Mouse (Mus musculus) ES-E14 (cell line): ENCODE results near the gene Clpp. TPM values are rescaled to one million over a fixed set of nuclear protein-coding genes. Genes with fewer than 3 reads are reported as not detected.

Experiments used
- DNase-seq: peaks from one replicate; pipeline ENCODE4 v3.0.0-alpha.2; 2013; ENCODE audit warnings: low read depth, low spot score
- H3K27ac ChIP-seq: 2 replicates; pipeline ENCODE4 v1.5.1; 2012; ENCODE audit warnings: low read depth, mild to moderate bottlenecking, low read length, moderate library complexity, mixed read lengths; ENCODE audit not compliant: poor library complexity, insufficient read depth, severe bottlenecking
- H3K36me3 ChIP-seq: 2 replicates; pipeline ENCODE4 v1.6.1; 2012; ENCODE audit warnings: mild to moderate bottlenecking, low read length, moderate library complexity, mixed read lengths; ENCODE audit not compliant: control insufficient read depth, poor library complexity, insufficient read depth, severe bottlenecking
- H3K4me1 ChIP-seq, 2 experiments: fragments of 150-350 bp in 1 of 2; sonication (generic) in 1 of 2; 2 replicates each; pipeline ENCODE4 v1.6.1; 2012; ENCODE audit warnings: low read length in 2 of 2, mild to moderate bottlenecking in 1 of 2, mixed read lengths in 1 of 2; ENCODE audit not compliant: control insufficient read depth in 2 of 2, insufficient read depth in 2 of 2, poor library complexity in 1 of 2
- H3K4me3 ChIP-seq, 2 experiments: fragments of 150-350 bp in 1 of 2; sonication (generic) in 1 of 2; 2 replicates each; pipeline ENCODE4 v1.5.1; 2012; ENCODE audit warnings: low read length in 2 of 2, low read depth in 1 of 2, mild to moderate bottlenecking in 1 of 2, mixed read lengths in 1 of 2; ENCODE audit not compliant: insufficient read depth in 1 of 2, poor library complexity in 1 of 2, severe bottlenecking in 1 of 2
- H3K9ac ChIP-seq: 2 replicates; pipeline ENCODE4 v1.6.1; 2012; ENCODE audit warnings: low read depth, mild to moderate bottlenecking, low read length, mixed read lengths; ENCODE audit not compliant: poor library complexity, insufficient read depth, severe bottlenecking
- H3K9me3 ChIP-seq: fragments of 150-350 bp; sonication (generic); 2 replicates; pipeline ENCODE4 v1.6.1; 2012; ENCODE audit warnings: low read depth, mild to moderate bottlenecking, low read length; ENCODE audit not compliant: control insufficient read depth, insufficient read depth
- CHD2 ChIP-seq: IDR thresholded peaks from 2 replicates; pipeline ENCODE4 v1.6.1; 2014; ENCODE audit warnings: mild to moderate bottlenecking, low read depth, low read length, inconsistent platforms
- HCFC1 ChIP-seq: IDR thresholded peaks from 2 replicates; pipeline ENCODE4 v1.6.1; 2012; ENCODE audit warnings: low read length, inconsistent platforms, borderline replicate concordance; ENCODE audit not compliant: insufficient read depth
- MAFK ChIP-seq: IDR thresholded peaks from 2 replicates; pipeline ENCODE4 v1.6.1; 2014; ENCODE audit warnings: mild to moderate bottlenecking, low read depth, low read length, inconsistent platforms; ENCODE audit not compliant: insufficient read depth
- ZC3H11A ChIP-seq: IDR thresholded peaks from 2 replicates; pipeline ENCODE4 v1.6.1; 2012; ENCODE audit warnings: low read depth, mild to moderate bottlenecking, inconsistent platforms, low read length, borderline replicate concordance
- ZNF384 ChIP-seq: IDR thresholded peaks from 2 replicates; pipeline ENCODE4 v1.6.1; 2012; ENCODE audit warnings: low read depth, low read length, inconsistent platforms
- in situ Hi-C, 2 experiments: fragments of 600-800 bp; cut with MboI; formaldehyde crosslinking; loops; one replicate each; pipeline ENCODE4 v1.15.1; 2025; ENCODE audit warnings: low sequenced_read_pairs in 2 of 2, inconsistent platforms in 1 of 2; ENCODE audit not compliant: unreplicated experiment in 2 of 2
- total RNA-seq: library from RNA; depleted of rRNA; stranded (reverse); fragments of 300-350 nt; gene quantifications from 2 replicates; pipeline ENCODE4 v1.2.3, GENCODE M21; 2012

The Clpp gene
- total RNA-seq, 1 experiment = 185 TPM

DNA sequence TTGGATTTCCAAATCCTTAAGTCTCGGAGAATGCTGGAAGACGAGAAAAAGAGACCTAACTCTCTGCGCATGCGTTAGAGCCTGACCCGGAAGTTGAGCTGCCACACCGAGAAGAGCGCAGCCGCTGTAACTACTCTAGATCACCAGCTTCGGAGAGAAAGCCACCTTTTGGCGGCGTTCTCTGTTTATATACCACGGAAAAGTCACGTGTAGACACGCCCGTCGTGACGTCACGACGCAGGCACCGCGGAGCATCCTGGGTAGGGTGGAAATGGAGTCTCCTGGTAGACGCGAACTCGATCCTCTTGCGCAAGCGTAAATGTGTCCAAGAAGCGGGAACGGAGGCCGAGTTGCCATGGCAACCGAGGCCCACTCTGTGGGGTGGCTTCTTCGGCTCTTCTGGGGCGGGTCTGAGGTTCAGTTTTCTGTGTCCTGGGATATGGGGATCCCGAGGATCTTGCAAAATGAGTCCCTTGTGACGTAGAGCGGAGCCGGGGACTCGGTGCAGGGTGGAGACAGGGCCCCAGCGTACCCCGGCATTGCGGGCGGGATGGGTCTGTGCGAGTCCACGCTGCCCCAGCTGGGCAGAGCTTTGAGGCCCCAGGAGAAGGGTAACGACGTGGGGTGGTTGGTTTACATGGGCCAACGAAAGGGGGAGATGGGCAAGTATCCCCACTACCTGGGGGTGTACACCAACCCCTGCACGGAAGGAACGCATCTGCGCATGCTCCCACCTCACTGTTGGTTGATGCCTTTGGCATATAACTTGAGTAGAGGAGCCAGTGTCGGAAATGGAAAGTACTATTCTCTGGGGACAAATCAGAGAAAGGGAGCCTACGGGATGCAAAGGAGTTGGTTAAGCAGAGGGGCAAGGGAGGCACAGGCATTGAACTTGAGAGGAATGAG lies 21.4 kb downstream of the Clpp start, which contains the start of the genes Gtf2f1 and Gm17949:
Gene Gtf2f1, minus strand, starts transcription at position 53 of the 906 bp plus-strand sequence.
Gene Gm17949, plus strand, starts transcription at position 234 of the 906 bp plus-strand sequence.
- Histone ChIP-seq H3K4me1 (peaks cover 0 to 13% of the 10 kb centered on the region in 2 experiments; a peak in 2 of 4 replicates), H3K4me3 (peak within 1 kb of the TSS; percentile 80 to 90), H3K36me3 (peaks cover 16% of the 10 kb centered on the region), H3K9me3 (no peaks in the 10 kb centered on the region), H3K9ac (peak within 1 kb of the TSS; percentile 92), H3K27ac (peak within 1 kb of the TSS; percentile 57)
- in situ Hi-C loops = no loop called here
- no peak for TF ChIP-seq ZNF384
- peak; percentile 48 for TF ChIP-seq CHD2
- TF ChIP-seq HCFC1 = peak; percentile 80
- DNase-seq = peak; percentile 96

GRCm38 (mm10) chr17:57012245-57012795 lies 22.2 kb downstream of the Clpp start:
- no peak for DNase-seq
- peaks cover 0 to 10% of the 10 kb centered on the region in 2 experiments; a peak in 2 of 4 replicates for H3K4me1 ChIP-seq
- in situ Hi-C loops = no loop called here
- H3K27ac ChIP-seq = peak overlapping the region; percentile 57; the same call in 1 of the 2 replicates
- peak overlapping the region; percentile 83 for H3K9ac ChIP-seq
- peak overlapping the region; percentile 73 to 80 for H3K4me3 ChIP-seq
- H3K9me3 ChIP-seq = no peaks in the 10 kb centered on the region
- peaks cover 12% of the 10 kb centered on the region; the same call in 1 of the 2 replicates for H3K36me3 ChIP-seq
- TF ChIP-seq CHD2 (no peak), HCFC1 (no peak), ZNF384 (no peak), MAFK (no peak), ZC3H11A (no peak)

DNA sequence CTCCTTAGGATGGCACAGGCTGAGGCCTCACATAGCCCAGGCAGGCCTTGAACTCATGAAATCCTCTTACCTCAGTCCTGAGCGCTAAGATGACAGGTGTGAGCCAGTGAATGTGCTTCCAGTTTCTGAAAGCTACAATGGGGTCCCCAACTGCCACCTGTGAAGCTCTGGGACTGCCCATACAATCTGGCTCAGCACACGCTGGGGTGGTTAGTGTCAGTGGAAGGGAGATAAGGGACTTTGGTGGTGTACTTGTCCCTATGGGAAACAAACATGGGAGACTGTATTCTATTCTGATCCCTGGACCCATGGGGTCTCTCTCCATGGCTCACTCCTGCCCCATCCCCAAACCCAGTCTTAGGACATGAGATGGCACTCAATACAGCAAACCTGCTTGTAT lies 29.6 kb downstream of the Clpp start:
- Histone ChIP-seq H3K9me3 (no peaks in the 10 kb centered on the region), H3K4me1 (0 out of 4 replicates have a peak, but pooled peaks cover 0 to 2% of the 10 kb centered on the region in 2 experiments), H3K36me3 (peaks cover 42% of the 10 kb centered on the region), H3K4me3 (no peak overlapping the region), H3K9ac (no peak overlapping the region), H3K27ac (no peak overlapping the region)
- TF ChIP-seq ZC3H11A = no peak
- no peak for TF ChIP-seq HCFC1
- TF ChIP-seq MAFK = no peak
- TF ChIP-seq ZNF384 = no peak
- no peak for TF ChIP-seq CHD2
- DNase-seq = no peak
- in situ Hi-C loops = no loop called here

- no peak for TF ChIP-seq CHD2
- TF ChIP-seq MAFK = no peak
- TF ChIP-seq ZC3H11A = no peak
- no peak for TF ChIP-seq ZNF384
- TF ChIP-seq HCFC1 = no peak
- no peak for DNase-seq
- in situ Hi-C loops = no loop called here
- H3K9me3 ChIP-seq = no peaks in the 10 kb centered on the region
- 0 out of 4 replicates have a peak, but pooled peaks cover 0 to 2% of the 10 kb centered on the region in 2 experiments for H3K4me1 ChIP-seq
- H3K36me3 ChIP-seq = peaks cover 55% of the 10 kb centered on the region
- no peak overlapping the region for H3K9ac ChIP-seq
- no peak overlapping the region for H3K4me3 ChIP-seq
- H3K27ac ChIP-seq = no peak overlapping the region
These were observed 30.9 kb downstream of the Clpp start for GRCm38 (mm10) chr17:57020960-57021359.
